Mouse (Mus musculus) MEL (cell line): ENCODE data around the gene Ocrl.

Source experiments
- CHD1 ChIP-seq: IDR thresholded peaks from 2 replicates; pipeline ENCODE4 v1.6.1; 2012; ENCODE audit warnings: low read depth, mild to moderate bottlenecking, inconsistent platforms, low read length, improper control_type of control experiment
- CHD2 ChIP-seq: IDR thresholded peaks from 2 replicates; pipeline ENCODE4 v1.6.1; 2011; ENCODE audit warnings: low read length, improper control_type of control experiment
- CTCF ChIP-seq, 3 experiments: IDR thresholded peaks in 2 of 3; conservative IDR thresholded peaks in 1 of 3; 2 replicates each; pipeline ENCODE4 v1.5.1; 2011 to 2012; ENCODE audit warnings: low read length in 3 of 3, low read depth in 2 of 3, mild to moderate bottlenecking in 2 of 3, improper control_type of control experiment in 1 of 3, inconsistent platforms in 1 of 3, mixed read lengths in 1 of 3, moderate library complexity in 1 of 3; ENCODE audit not compliant: control insufficient read depth in 1 of 3, insufficient read depth in 1 of 3, poor library complexity in 1 of 3, severe bottlenecking in 1 of 3
- EP300 ChIP-seq, 2 experiments: IDR thresholded peaks; 2 replicates each; pipeline ENCODE4 v1.6.1; 2011; ENCODE audit warnings: improper control_type of control experiment in 2 of 2, low read length in 2 of 2, low read depth in 1 of 2, mild to moderate bottlenecking in 1 of 2
- ETS1 ChIP-seq: IDR thresholded peaks from 2 replicates; pipeline ENCODE4 v1.6.1; 2012; ENCODE audit warnings: low read depth, mild to moderate bottlenecking, inconsistent platforms, low read length, improper control_type of control experiment, moderate library complexity
- GATA1 ChIP-seq: IDR thresholded peaks from 2 replicates; pipeline ENCODE4 v1.6.1; 2011; ENCODE audit warnings: low read depth, low read length, improper control_type of control experiment
- MYC ChIP-seq: IDR thresholded peaks from 2 replicates; pipeline ENCODE4 v1.6.1; 2011; ENCODE audit warnings: low read depth, mild to moderate bottlenecking, low read length, improper control_type of control experiment, moderate library complexity
- NRF1 ChIP-seq: IDR thresholded peaks from 2 replicates; pipeline ENCODE4 v1.6.1; 2014; ENCODE audit warnings: low read depth, mild to moderate bottlenecking, inconsistent platforms, low read length, improper control_type of control experiment, moderate library complexity; ENCODE audit not compliant: poor library complexity, insufficient read depth, severe bottlenecking
- POLR2A ChIP-seq, 2 experiments: IDR thresholded peaks; 2 replicates each; pipeline ENCODE4 v1.6.1; 2011 to 2012; ENCODE audit warnings: low read length in 2 of 2, mild to moderate bottlenecking in 2 of 2, control low read depth in 1 of 2, improper control_type of control experiment in 1 of 2, low read depth in 1 of 2, moderate library complexity in 1 of 2; ENCODE audit not compliant: control insufficient read depth in 1 of 2, insufficient read depth in 1 of 2, poor library complexity in 1 of 2
- ZC3H11A ChIP-seq: IDR thresholded peaks from 2 replicates; pipeline ENCODE4 v1.6.1; 2012; ENCODE audit warnings: low read depth, mild to moderate bottlenecking, inconsistent platforms, low read length, improper control_type of control experiment
- ZKSCAN1 ChIP-seq: IDR thresholded peaks from 2 replicates; pipeline ENCODE4 v1.6.1; 2012; ENCODE audit warnings: low read depth, mild to moderate bottlenecking, inconsistent platforms, low read length, improper control_type of control experiment, moderate library complexity
- ZMIZ1 ChIP-seq: IDR thresholded peaks from 2 replicates; pipeline ENCODE4 v1.6.1; 2012; ENCODE audit warnings: low read depth, mild to moderate bottlenecking, inconsistent platforms, low read length, improper control_type of control experiment, moderate library complexity

GRCm38 (mm10) chrX:47880052-47880451, 32.1 kb upstream of the Ocrl start:
- TF ChIP-seq CHD1 (no peak), CTCF (IDR thresholded peaks at IDR 0.05 in 2 of 3, conservative IDR thresholded peaks at IDR 0.05 in 1 of 3; ENCODE audit: control insufficient read depth in 1 of 3, insufficient read depth in 1 of 3, low read depth in 2 of 3, low read length in 3 of 3, poor library complexity in 1 of 3, severe bottlenecking in 1 of 3) (no peak), ZKSCAN1 (no peak), POLR2A (IDR thresholded peaks at IDR 0.05; ENCODE audit: control insufficient read depth in 1 of 2, insufficient read depth in 1 of 2, low read depth in 1 of 2, low read length in 2 of 2, poor library complexity in 1 of 2) (no peak), ETS1 (no peak; the same call in 1 of the 2 replicates), MYC (peak; percentile 85), CHD2 (no peak), GATA1 (no peak), EP300 (IDR thresholded peaks at IDR 0.05; ENCODE audit: low read depth in 1 of 2, low read length in 2 of 2) (0 out of 4 replicates have a peak, but pooled peaks of 1 of the 2 experiments have one; percentile 9), ZC3H11A (no peak), ZMIZ1 (no peak), NRF1 (no peak)
